Mouse (Mus musculus): ENCODE measurements at regions not wholly inside any gene's neighbourhood (a gene's known extent, or its start where the extent isn't known, plus 50 kb on each side); places are given as distances from the start of the nearest gene placed in this dataset.

DNA sequence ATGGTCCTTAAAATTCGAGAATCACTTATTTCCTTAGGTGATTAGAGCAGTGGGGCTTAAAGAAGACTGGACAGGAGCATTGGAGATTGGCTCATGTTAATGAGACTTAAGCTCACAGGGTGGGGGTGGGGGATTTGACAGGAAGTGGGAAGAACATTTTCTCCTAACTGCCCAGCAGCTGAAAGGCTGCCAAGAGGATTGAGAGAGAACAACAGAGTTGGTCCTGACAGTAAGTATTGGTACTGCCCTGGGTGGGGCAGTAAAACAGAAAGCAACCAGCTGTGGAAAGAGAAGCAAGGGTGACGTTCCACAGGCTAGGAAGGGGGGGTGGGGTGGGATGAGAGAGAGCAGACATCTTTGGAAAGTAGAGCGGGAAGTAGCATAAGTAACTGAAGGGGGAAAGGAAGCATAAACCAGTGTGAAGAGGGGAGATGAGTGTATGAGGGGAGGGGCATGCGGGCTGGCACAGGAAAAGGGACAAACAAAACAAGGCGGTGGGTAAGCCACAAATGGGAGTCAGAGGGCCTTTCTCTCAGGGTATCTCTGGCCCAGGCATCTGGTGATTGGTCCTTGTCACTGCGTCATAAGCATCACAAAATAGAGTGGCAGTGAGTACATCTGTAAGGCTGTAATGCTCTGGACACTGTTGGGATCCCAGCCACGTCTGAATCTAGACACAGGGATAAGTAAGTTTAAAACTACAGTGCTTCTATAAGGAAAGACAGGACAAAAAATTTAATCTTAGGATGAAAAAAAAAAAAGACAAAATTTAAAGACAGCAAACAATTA, 125.0 kb upstream of the Tnp1 start:
- H3K9ac ChIP-seq (replicated peaks; ENCODE audit: low read depth), result no peak overlapping the region
- DNase-seq (ENCODE audit: low spot score), result peak; percentile 80
- 46% methylated on average over 7 of the region's 7 CpGs for WGBS
- TF ChIP-seq CTCF (IDR thresholded peaks at IDR 0.05), result no peak
- peak; percentile 85 for TF ChIP-seq EP300 (IDR thresholded peaks at IDR 0.05)
- no peaks in the 10 kb centered on the region for H3K27me3 ChIP-seq (replicated peaks; ENCODE audit: insufficient read depth, low read length)
- no peak overlapping the region for H3K4me2 ChIP-seq (replicated peaks; ENCODE audit: low read depth, low read length)
- H3K9me3 ChIP-seq (ENCODE audit: low read length), result no peaks in the 10 kb centered on the region
- H3K4me3 ChIP-seq (ENCODE audit: low read depth, low read length), result no peak overlapping the region
- no peak overlapping the region for H3K27ac ChIP-seq (ENCODE audit: low read length)
- no peaks in the 10 kb centered on the region for H3K4me1 ChIP-seq (ENCODE audit: insufficient read depth, low read depth, low read length)
- ATAC-seq, result peak; percentile 95
- H3K36me3 ChIP-seq (ENCODE audit: insufficient read depth, low read length), result no peaks in the 10 kb centered on the region

DNA sequence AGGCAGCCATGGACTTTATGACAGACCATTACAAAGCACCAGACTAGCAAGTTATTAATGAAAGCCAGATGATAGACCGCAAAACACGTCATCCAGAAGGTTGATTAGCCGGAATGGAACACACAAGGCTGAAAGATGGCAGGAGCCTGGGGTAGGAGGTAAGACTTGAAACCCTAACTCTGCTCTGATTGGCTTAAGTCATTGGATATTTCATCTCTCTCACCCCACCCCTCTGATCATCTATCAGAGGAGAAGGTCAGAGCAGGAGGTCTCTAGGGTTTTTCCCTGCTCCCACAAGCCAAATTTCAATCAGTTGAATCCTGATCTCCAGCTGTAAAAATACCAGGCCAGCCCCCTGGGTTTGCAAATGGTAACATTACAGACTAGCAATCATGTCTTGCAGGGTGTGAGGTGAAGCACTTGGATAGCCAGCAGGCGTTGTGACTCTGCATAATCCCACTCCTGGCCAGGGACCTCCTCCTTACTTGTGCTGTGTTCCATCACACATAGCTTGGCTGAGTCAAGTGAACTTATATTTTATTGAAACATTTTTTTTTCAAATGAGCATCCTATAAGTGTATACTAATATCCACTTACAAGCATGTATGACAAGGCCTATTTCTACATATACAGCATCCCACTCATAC, 114.6 kb upstream of the Tnp1 start:
- Histone ChIP-seq H3K27ac (ENCODE audit: low read length) (no peak overlapping the region), H3K9ac (replicated peaks; ENCODE audit: low read depth) (no peak overlapping the region), H3K27me3 (replicated peaks; ENCODE audit: insufficient read depth, low read length) (no peaks in the 10 kb centered on the region), H3K36me3 (ENCODE audit: insufficient read depth, low read length) (no peaks in the 10 kb centered on the region), H3K4me3 (ENCODE audit: low read depth, low read length) (no peak overlapping the region), H3K4me2 (replicated peaks; ENCODE audit: low read depth, low read length) (no peak overlapping the region), H3K9me3 (ENCODE audit: low read length) (no peaks in the 10 kb centered on the region), H3K4me1 (ENCODE audit: insufficient read depth, low read depth, low read length) (no peaks in the 10 kb centered on the region)
- DNase-seq (ENCODE audit: low spot score) (no peak), ATAC-seq (no peak)
- WGBS, result 92% methylated on average over 4 of the region's 4 CpGs
- TF ChIP-seq EP300 (IDR thresholded peaks at IDR 0.05), result no peak
- no peak for TF ChIP-seq CTCF (IDR thresholded peaks at IDR 0.05)

DNA sequence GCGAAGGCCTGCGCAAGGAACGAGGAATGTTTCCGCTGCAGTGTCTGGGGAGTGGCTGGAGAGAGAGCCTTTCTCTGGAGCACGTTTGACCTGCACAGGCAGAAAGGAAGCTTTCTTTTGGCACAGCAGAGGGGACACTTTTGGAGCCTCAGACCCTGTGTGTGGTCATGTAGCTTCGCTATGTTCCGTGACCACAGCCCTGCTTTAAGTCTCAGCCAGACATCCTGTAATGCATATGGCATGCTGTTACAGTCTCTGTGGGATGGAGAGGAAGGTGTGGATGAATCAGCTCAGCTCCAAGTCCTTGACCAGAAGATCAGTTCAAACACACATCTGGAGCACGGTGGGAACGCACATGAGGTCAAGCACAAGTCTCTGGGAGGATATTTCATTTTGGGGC, 107.3 kb upstream of the Tnp1 start:
- H3K36me3 ChIP-seq (ENCODE audit: insufficient read depth, low read length), result no peaks in the 10 kb centered on the region
- H3K4me1 ChIP-seq (ENCODE audit: insufficient read depth, low read depth, low read length), result no peaks in the 10 kb centered on the region
- H3K27me3 ChIP-seq (replicated peaks; ENCODE audit: insufficient read depth, low read length), result no peaks in the 10 kb centered on the region
- no peak for TF ChIP-seq EP300 (IDR thresholded peaks at IDR 0.05)
- no peak overlapping the region for H3K4me3 ChIP-seq (ENCODE audit: low read depth, low read length)
- no peak overlapping the region for H3K4me2 ChIP-seq (replicated peaks; ENCODE audit: low read depth, low read length)
- DNase-seq (ENCODE audit: low spot score) (no peak), ATAC-seq (no peak)
- H3K27ac ChIP-seq (ENCODE audit: low read length), result no peak overlapping the region
- WGBS, result 60% methylated on average over 9 of the region's 9 CpGs
- H3K9ac ChIP-seq (replicated peaks; ENCODE audit: low read depth), result no peak overlapping the region
- no peaks in the 10 kb centered on the region for H3K9me3 ChIP-seq (ENCODE audit: low read length)

DNA sequence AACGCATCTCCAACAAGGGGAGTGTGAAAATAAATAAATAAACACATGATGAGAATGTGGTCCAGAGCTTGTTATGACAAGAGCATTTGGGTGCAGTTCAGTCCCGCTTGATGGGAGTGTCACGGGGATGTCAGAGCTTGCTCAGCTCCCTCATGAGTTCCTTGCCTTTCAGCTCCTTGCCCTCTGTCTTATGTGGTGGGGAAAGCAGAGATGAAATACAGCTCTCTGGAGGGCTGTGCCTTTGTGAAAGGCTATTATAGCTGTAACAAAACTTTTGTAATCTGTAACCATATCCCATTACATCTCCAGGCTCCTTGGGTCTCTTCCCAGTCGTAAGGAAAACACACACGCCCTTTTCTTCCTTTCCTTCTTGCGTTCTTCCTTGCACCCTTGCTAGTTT, 103.0 kb upstream of the Tnp1 start:
- WGBS, result 71% methylated on average over 6 of the region's 6 CpGs
- Histone ChIP-seq H3K9ac (replicated peaks; ENCODE audit: low read depth) (no peak overlapping the region), H3K4me1 (ENCODE audit: insufficient read depth, low read depth, low read length) (no peaks in the 10 kb centered on the region), H3K36me3 (ENCODE audit: insufficient read depth, low read length) (no peaks in the 10 kb centered on the region), H3K4me3 (ENCODE audit: low read depth, low read length) (no peak overlapping the region), H3K27ac (ENCODE audit: low read length) (no peak overlapping the region), H3K27me3 (replicated peaks; ENCODE audit: insufficient read depth, low read length) (no peaks in the 10 kb centered on the region), H3K4me2 (replicated peaks; ENCODE audit: low read depth, low read length) (no peak overlapping the region), H3K9me3 (ENCODE audit: low read length) (no peaks in the 10 kb centered on the region)
- DNase-seq (ENCODE audit: low spot score) (peak; percentile 16), ATAC-seq (no peak)
- no peak for TF ChIP-seq EP300 (IDR thresholded peaks at IDR 0.05)
- no peak for TF ChIP-seq CTCF (IDR thresholded peaks at IDR 0.05)

GRCm38 (mm10) chr1:73116526-73116925, 100.8 kb upstream of the Tnp1 start:
- TF ChIP-seq EP300 (IDR thresholded peaks at IDR 0.05) (no peak), CTCF (IDR thresholded peaks at IDR 0.05) (no peak)
- no peaks in the 10 kb centered on the region for H3K9me3 ChIP-seq (ENCODE audit: low read length)
- no peaks in the 10 kb centered on the region for H3K36me3 ChIP-seq (ENCODE audit: insufficient read depth, low read length)
- no peak overlapping the region for H3K27ac ChIP-seq (ENCODE audit: low read length)
- ATAC-seq (no peak), DNase-seq (ENCODE audit: low spot score) (no peak)
- H3K9ac ChIP-seq (replicated peaks; ENCODE audit: low read depth), result no peak overlapping the region
- 30% methylated on average over 2 of the region's 2 CpGs for WGBS
- H3K4me1 ChIP-seq (ENCODE audit: insufficient read depth, low read depth, low read length), result no peaks in the 10 kb centered on the region
- H3K4me3 ChIP-seq (ENCODE audit: low read depth, low read length), result no peak overlapping the region
- H3K4me2 ChIP-seq (replicated peaks; ENCODE audit: low read depth, low read length), result no peak overlapping the region
- no peaks in the 10 kb centered on the region for H3K27me3 ChIP-seq (replicated peaks; ENCODE audit: insufficient read depth, low read length)

DNA sequence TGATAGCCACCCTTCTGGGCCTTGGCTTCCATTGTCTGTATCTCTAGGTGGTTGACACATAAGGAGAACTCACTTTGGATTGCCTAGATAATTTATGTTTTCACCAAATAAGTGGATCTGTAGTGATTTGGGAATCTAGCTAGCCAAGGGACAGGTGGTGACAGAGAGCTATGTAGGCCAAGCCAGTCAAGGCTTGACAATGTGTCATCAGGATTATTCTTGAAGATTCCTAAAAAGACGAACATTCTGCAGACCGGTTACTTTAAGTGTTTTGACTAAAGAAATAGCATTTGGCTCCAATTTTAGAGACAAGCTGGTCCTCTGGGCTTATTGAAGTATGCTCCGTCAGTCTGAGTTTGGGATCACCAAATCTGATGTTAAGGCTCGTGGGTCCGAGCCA, 100.1 kb upstream of the Tnp1 start:
- Histone ChIP-seq H3K36me3 (ENCODE audit: insufficient read depth, low read length) (no peaks in the 10 kb centered on the region), H3K9me3 (ENCODE audit: low read length) (no peaks in the 10 kb centered on the region), H3K4me1 (ENCODE audit: insufficient read depth, low read depth, low read length) (no peaks in the 10 kb centered on the region), H3K4me3 (ENCODE audit: low read depth, low read length) (no peak overlapping the region), H3K27ac (ENCODE audit: low read length) (no peak overlapping the region), H3K27me3 (replicated peaks; ENCODE audit: insufficient read depth, low read length) (no peaks in the 10 kb centered on the region), H3K4me2 (replicated peaks; ENCODE audit: low read depth, low read length) (no peak overlapping the region), H3K9ac (replicated peaks; ENCODE audit: low read depth) (no peak overlapping the region)
- ATAC-seq, result no peak
- 86% methylated on average over 5 of the region's 5 CpGs for WGBS
- no peak for DNase-seq (ENCODE audit: low spot score)
- TF ChIP-seq CTCF (IDR thresholded peaks at IDR 0.05), result no peak
- TF ChIP-seq EP300 (IDR thresholded peaks at IDR 0.05), result no peak
